Mouse (Mus musculus): ENCODE data around the gene Olfr223.

GRCm38 (mm10) chr11:59635821-59636694, 43.0 kb upstream of the Olfr223 start:
- TF ChIP-seq POLR2A (IDR thresholded peaks at IDR 0.05; ENCODE audit: insufficient read depth, low read length) (no peak), EP300 (IDR thresholded peaks at IDR 0.05; ENCODE audit: insufficient read depth, low read depth, low read length) (no peak), CTCF (IDR thresholded peaks at IDR 0.05; ENCODE audit: low read depth, low read length) (no peak)
